Mouse (Mus musculus) lung, postnatal 14 days (tissue): ENCODE results near the gene Olfr1157.

Experiments used
- DNase-seq: peaks from one replicate; pipeline ENCODE4 v3.0.0; 2021

Gene Olfr1157

GRCm38 (mm10) chr2:87968199-87968598 is at the start of gene Olfr1157:
Gene Olfr1157 (minus strand): TSS chr2:87968299.
- no peak for DNase-seq

- DNase-seq: no peak
Observed at GRCm38 (mm10) chr2:88007515-88008318, 39.6 kb upstream of the Olfr1157 start, which contains the start of gene Olfr1160. Gene Olfr1160 (minus strand): TSS chr2:88008268.

- DNase-seq: no peak
Observed at GRCm38 (mm10) chr2:87989813-87990212, 21.7 kb upstream of the Olfr1157 start, which contains the start of gene Olfr1158. Gene Olfr1158 (plus strand): TSS chr2:87990113.

GRCm38 (mm10) chr2:87974563-87974962 is 6.5 kb upstream of the Olfr1157 start, which contains the start of gene Olfr74:
Gene Olfr74 (minus strand): TSS chr2:87974663.
- DNase-seq: no peak

GRCm38 (mm10) chr2:87953000-87953399 is 15.1 kb downstream of the Olfr1157 start, which contains the start of gene Olfr1156:
Gene Olfr1156 (minus strand): TSS chr2:87953100.
- DNase-seq: no peak

GRCm38 (mm10) chr2:87945037-87945436 is 23.1 kb downstream of the Olfr1157 start, which contains the start of gene Olfr1155:
Gene Olfr1155 (minus strand): TSS chr2:87945137.
- no peak for DNase-seq
